ENCODE assay signal across 10 mouse cellular contexts in genomic region chr5:139585748-139586060, GRCm38 (mm10). TPM values are rescaled to one million over a fixed set of nuclear protein-coding genes. Genes with fewer than 3 reads are reported as not detected.
DNase-seq lines count a peak whose midpoint lies in the region; ATAC-seq and TF ChIP-seq lines count a peak whose summit lies in the region.
"Had no signal": no experiment of that assay in that cellular context is flagged by ENCODE, and none has a peak within 500 bp of the region (broad histone marks: within the 10 kb centered on the region; RNA-seq: fewer than 3 reads in every experiment).

No protein-coding gene starts in this region.

- peaks cover 0 to 10% of the 10 kb centered on the region in 2 experiments; a peak in 2 of 4 replicates for H3K4me1 ChIP-seq in heart, embryonic 14.5 days (ENCODE audit: control insufficient read depth in 2 of 2, insufficient read depth in 2 of 2, low read length in 2 of 2)
- H3K4me1 ChIP-seq in ES-Bruce4 (ENCODE audit: control insufficient read depth, insufficient read depth, low read length): no peaks in the 10 kb centered on the region
- peaks cover 19% of the 10 kb centered on the region for H3K4me1 ChIP-seq in forebrain, embryonic 16.5 days (replicated peaks; ENCODE audit: control insufficient read depth, insufficient read depth, low read length)
- 0 out of 2 replicates have a peak, but pooled peaks cover 5% of the 10 kb centered on the region for H3K4me1 ChIP-seq in limb, embryonic 14.5 days (ENCODE audit: control insufficient read depth, insufficient read depth, low read length)
- H3K4me1 ChIP-seq: liver, embryonic 12.5 days had no signal

- WGBS in heart, embryonic 14.5 days: 10% methylated on average over 8 of the region's 8 CpGs
- 5% methylated on average over 8 of the region's 8 CpGs for WGBS in forebrain, embryonic 16.5 days
- WGBS in limb, embryonic 14.5 days: 10% methylated on average over 8 of the region's 8 CpGs

- H3K4me3 ChIP-seq in heart, embryonic 14.5 days (ENCODE audit: control insufficient read depth in 1 of 2, insufficient read depth in 1 of 2, low read depth in 1 of 2, low read length in 2 of 2): peak overlapping the region in 1 of 2 experiments; percentile 26; a peak in 2 of 4 replicates
- H3K4me3 ChIP-seq in ES-Bruce4 (ENCODE audit: low read depth, low read length): peak overlapping the region; percentile 25; the same call in 1 of the 2 replicates
- H3K4me3 ChIP-seq in forebrain, embryonic 16.5 days (replicated peaks; ENCODE audit: low read length): no peak overlapping the region; the same call in none of the 2 replicates
- 0 out of 2 replicates have a peak overlapping the region, but pooled peaks have one; percentile 7 for H3K4me3 ChIP-seq in limb, embryonic 14.5 days (replicated peaks; ENCODE audit: low read length)
- H3K4me3 ChIP-seq: liver, embryonic 12.5 days had no signal

- TF ChIP-seq EP300 in ES-Bruce4 (IDR thresholded peaks at IDR 0.05; ENCODE audit: insufficient read depth, low read depth, low read length): no peak

- H3K9ac ChIP-seq in heart, embryonic 14.5 days (ENCODE audit: low read length): no peak overlapping the region
- peak overlapping the region; percentile 13; the same call in 1 of the 2 replicates for H3K9ac ChIP-seq in ES-Bruce4 (ENCODE audit: low read depth, poor library complexity, severe bottlenecking)
- H3K9ac ChIP-seq in forebrain, embryonic 16.5 days (replicated peaks; ENCODE audit: low read depth, low read length): peak overlapping the region; percentile 34
- H3K9ac ChIP-seq in limb, embryonic 14.5 days (ENCODE audit: low read depth, low read length, severe bottlenecking): peak overlapping the region; percentile 34; the same call in 1 of the 2 replicates
- H3K9ac ChIP-seq: liver, embryonic 12.5 days had no signal

- H3K27ac ChIP-seq in heart, embryonic 14.5 days (replicated peaks in 1 of 2; ENCODE audit: control insufficient read depth in 1 of 2, insufficient read depth in 1 of 2, low read depth in 2 of 2, low read length in 2 of 2): no peak overlapping the region
- no peak overlapping the region for H3K27ac ChIP-seq in ES-Bruce4 (ENCODE audit: insufficient read depth, low read length)
- H3K27ac ChIP-seq in forebrain, embryonic 16.5 days (ENCODE audit: low read length): no peak overlapping the region
- H3K27ac ChIP-seq in limb, embryonic 14.5 days (replicated peaks; ENCODE audit: low read depth, low read length): no peak overlapping the region
- H3K27ac ChIP-seq: liver, embryonic 12.5 days had no signal

- H3K36me3 ChIP-seq in heart, embryonic 14.5 days (ENCODE audit: control insufficient read depth, insufficient read depth, low read length): no peaks in the 10 kb centered on the region
- no peaks in the 10 kb centered on the region for H3K36me3 ChIP-seq in ES-Bruce4 (ENCODE audit: control insufficient read depth, insufficient read depth, low read length, poor library complexity, severe bottlenecking)
- no peaks in the 10 kb centered on the region for H3K36me3 ChIP-seq in forebrain, embryonic 16.5 days (ENCODE audit: control insufficient read depth, insufficient read depth)
- H3K36me3 ChIP-seq in limb, embryonic 14.5 days (ENCODE audit: control insufficient read depth, insufficient read depth, low read length): no peaks in the 10 kb centered on the region
- H3K36me3 ChIP-seq: liver, embryonic 12.5 days had no signal

- no peak for ATAC-seq in heart, embryonic 14.5 days (ENCODE audit: insufficient number of reproducible peaks, insufficient read depth, low FRiP score, low read depth)
- ATAC-seq in forebrain, embryonic 16.5 days: 0 out of 2 replicates have a peak, but pooled peaks have one; percentile 23
- ATAC-seq in limb, embryonic 14.5 days (ENCODE audit: low FRiP score, low read depth): no peak
- ATAC-seq: liver, embryonic 12.5 days had no signal

- no peaks in the 10 kb centered on the region for H3K9me3 ChIP-seq in heart, embryonic 14.5 days (ENCODE audit: control insufficient read depth, low read length)
- H3K9me3 ChIP-seq in ES-Bruce4 (replicated peaks; ENCODE audit: control insufficient read depth, insufficient read depth, low read length, poor library complexity, severe bottlenecking): no peaks in the 10 kb centered on the region
- H3K9me3 ChIP-seq in forebrain, embryonic 16.5 days (ENCODE audit: control insufficient read depth, low read length): peaks cover 4% of the 10 kb centered on the region; the same call in 1 of the 2 replicates
- 0 out of 2 replicates have a peak, but pooled peaks cover 4% of the 10 kb centered on the region for H3K9me3 ChIP-seq in limb, embryonic 14.5 days (ENCODE audit: control insufficient read depth, low read length)

- peak overlapping the region; percentile 59 for H3K4me2 ChIP-seq in heart, embryonic 14.5 days (ENCODE audit: low read length)
- peak overlapping the region; percentile 41 for H3K4me2 ChIP-seq in forebrain, embryonic 16.5 days (ENCODE audit: low read length)
- no peak overlapping the region for H3K4me2 ChIP-seq in limb, embryonic 14.5 days (replicated peaks; ENCODE audit: low read depth, low read length, severe bottlenecking)
- H3K4me2 ChIP-seq: liver, embryonic 12.5 days had no signal

- intact Hi-C loops in heart, postnatal 36 days (cut with DNase I): no loop called here

- H3K27me3 ChIP-seq in heart, embryonic 14.5 days (ENCODE audit: control insufficient read depth, insufficient read depth, low read length): peaks cover 63% of the 10 kb centered on the region
- H3K27me3 ChIP-seq in ES-Bruce4 (ENCODE audit: control insufficient read depth, insufficient read depth, low read length, poor library complexity, severe bottlenecking): no peaks in the 10 kb centered on the region; the same call in 1 of the 2 replicates
- H3K27me3 ChIP-seq in forebrain, embryonic 16.5 days (replicated peaks; ENCODE audit: control insufficient read depth, insufficient read depth, low read length): peaks cover 45% of the 10 kb centered on the region
- H3K27me3 ChIP-seq in limb, embryonic 14.5 days (ENCODE audit: control insufficient read depth, insufficient read depth, low read length): peaks cover 66% of the 10 kb centered on the region

- no peak for TF ChIP-seq CTCF in ES-Bruce4 (IDR thresholded peaks at IDR 0.05; ENCODE audit: low read depth, low read length)

- DNase-seq in heart, postnatal 36 days: no peak
- DNase-seq in limb, embryonic 14.5 days (ENCODE audit: low spot score): no peak
- DNase-seq in testis, postnatal 10 days (ENCODE audit: low spot score): no peak
- no peak for DNase-seq in cerebellum, adult 18-20 months
- no peak for DNase-seq in cerebellum, adult 8-10 months
- DNase-seq: gastrocnemius, postnatal 25 days had no signal

- no peak for TF ChIP-seq POLR2A in ES-Bruce4 (IDR thresholded peaks at IDR 0.05; ENCODE audit: insufficient read depth, low read length)
- TF ChIP-seq POLR2A in limb, embryonic 14.5 days (IDR thresholded peaks at IDR 0.05; ENCODE audit: borderline replicate concordance, extremely low read depth, insufficient read depth, insufficient read length): no peak

RNA-seq across cellular contexts. Expression of gene Uncx, which starts 42.4 kb away (rescaled TPM):
- polyA plus RNA-seq in heart, embryonic 14.5 days (2014; fragmentation: Nextera tagmentation; extraction: Ambion mirVana): not detected in 2 replicates
- total RNA-seq in heart, postnatal 36 days (2021): not detected
- polyA plus RNA-seq in ES-Bruce4 (2011; ENCODE audit: insufficient read depth, insufficient read length, low read depth, missing spikeins): not detected in 2 replicates
- 1.6 and 6.4 TPM in 2 replicates for polyA plus RNA-seq in forebrain, embryonic 16.5 days (2015; fragmentation: Nextera tagmentation; extraction: Ambion mirVana)
- polyA plus RNA-seq in limb, embryonic 14.5 days (2012; rRNA removed): 0.20 TPM in 2 replicates
- polyA plus RNA-seq in limb, embryonic 14.5 days (2014; fragmentation: Nextera tagmentation; extraction: Ambion mirVana): 0.07 and 0.12 TPM in 2 replicates
- total RNA-seq: gastrocnemius, postnatal 25 days had no signal
- polyA plus RNA-seq: liver, embryonic 12.5 days had no signal
